Mouse (Mus musculus): ENCODE measurements around the gene Tmprss7. TPM values are rescaled to one million over a fixed set of nuclear protein-coding genes. Genes with fewer than 3 reads are reported as not detected.

Tmprss7 gene
- polyA plus RNA-seq, 1 experiment = not detected

DNA sequence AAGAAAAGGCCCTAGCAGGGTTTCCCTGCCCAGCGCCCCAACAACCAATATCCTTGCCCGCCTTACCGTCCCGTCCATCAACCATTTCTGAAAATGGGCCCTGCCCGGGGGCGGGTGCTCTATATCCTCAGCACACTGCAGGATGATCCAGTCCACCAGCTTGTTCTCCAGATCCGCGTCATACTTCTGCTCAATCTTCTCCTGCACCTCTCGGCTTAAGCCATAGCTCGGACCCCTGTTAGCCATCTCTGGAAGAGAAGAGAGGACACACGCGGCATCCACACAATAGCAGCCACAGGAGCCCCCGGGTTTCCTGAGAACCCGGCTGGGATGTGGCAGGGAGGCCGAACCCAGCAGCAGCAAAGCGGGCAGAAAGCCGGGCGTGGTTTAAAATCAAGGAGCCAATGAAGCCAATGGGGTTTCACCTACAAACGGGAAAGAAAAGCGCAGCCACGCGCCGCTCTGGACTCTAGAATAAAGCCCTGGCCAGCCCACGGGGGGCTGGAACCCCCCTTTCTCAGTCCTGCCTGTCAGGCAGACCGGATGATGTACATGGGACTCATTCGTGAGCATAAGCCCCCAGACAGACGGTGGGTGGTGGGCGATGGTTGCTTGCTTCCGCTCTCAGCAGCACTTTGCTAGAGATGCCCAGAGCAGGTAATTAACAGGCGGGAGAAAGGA is 30.7 kb upstream of the Tmprss7 start, which contains the start of gene Tagln3:
Tagln3 (minus strand) TSS at position 548 of the 681 bp plus-strand sequence.
- peak within 1 kb of the TSS; percentile 7; the same call in 1 of the 2 replicates for H3K27ac ChIP-seq (ENCODE audit: insufficient read depth, low read length)
- TF ChIP-seq CTCF (IDR thresholded peaks at IDR 0.05; ENCODE audit: low read depth, low read length) (no peak), POLR2A (IDR thresholded peaks at IDR 0.05; ENCODE audit: insufficient read depth, low read length) (no peak), EP300 (IDR thresholded peaks at IDR 0.05; ENCODE audit: insufficient read depth, low read depth, low read length) (no peak)
- H3K27me3 ChIP-seq (ENCODE audit: control insufficient read depth, insufficient read depth, low read length, poor library complexity, severe bottlenecking) = no peaks in the 10 kb centered on the region
- H3K36me3 ChIP-seq (ENCODE audit: control insufficient read depth, insufficient read depth, low read length, poor library complexity, severe bottlenecking) = no peaks in the 10 kb centered on the region
- H3K4me1 ChIP-seq (ENCODE audit: control insufficient read depth, insufficient read depth, low read length) = no peaks in the 10 kb centered on the region
- peak within 1 kb of the TSS; percentile 51 for H3K9ac ChIP-seq (ENCODE audit: low read depth, poor library complexity, severe bottlenecking)
- peak within 1 kb of the TSS; percentile 74 for H3K4me3 ChIP-seq (ENCODE audit: low read depth, low read length)
- H3K9me3 ChIP-seq (replicated peaks; ENCODE audit: control insufficient read depth, insufficient read depth, low read length, poor library complexity, severe bottlenecking) = no peaks in the 10 kb centered on the region

DNA sequence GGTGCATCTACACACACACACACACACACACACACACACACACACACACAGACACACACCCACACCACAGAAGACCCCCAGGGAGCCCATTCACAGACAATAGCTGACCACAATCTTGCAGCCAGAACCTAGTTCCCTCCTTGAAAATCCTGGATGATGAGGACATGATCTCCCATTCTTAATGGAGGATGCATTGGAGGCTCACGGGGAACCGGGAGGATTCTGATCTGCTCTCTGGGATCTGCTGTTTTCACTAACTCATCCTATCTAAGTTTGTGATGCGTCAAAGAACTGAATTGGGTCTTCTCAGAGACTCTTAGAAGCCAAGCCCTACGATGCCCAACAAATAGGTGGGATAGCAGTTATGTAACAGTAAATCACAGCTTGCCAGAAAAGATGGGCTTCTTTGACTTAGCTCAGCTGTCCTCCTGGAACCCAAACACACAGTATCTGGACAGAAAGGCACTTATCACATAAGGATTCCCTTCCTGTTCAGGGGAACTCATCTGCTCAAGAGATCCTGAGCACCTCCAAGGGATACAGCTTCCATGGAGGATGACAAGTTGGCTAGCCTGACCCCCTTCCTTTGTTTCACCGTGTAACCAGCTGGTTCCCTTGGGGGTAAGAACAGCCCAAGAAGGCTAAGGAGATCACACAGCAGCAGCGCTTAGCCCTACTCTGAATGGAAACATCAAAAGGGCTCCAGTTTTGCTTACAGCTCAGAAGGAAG is 29.9 kb upstream of the Tmprss7 start:
- H3K4me1 ChIP-seq (ENCODE audit: control insufficient read depth, insufficient read depth, low read length) = no peaks in the 10 kb centered on the region

DNA sequence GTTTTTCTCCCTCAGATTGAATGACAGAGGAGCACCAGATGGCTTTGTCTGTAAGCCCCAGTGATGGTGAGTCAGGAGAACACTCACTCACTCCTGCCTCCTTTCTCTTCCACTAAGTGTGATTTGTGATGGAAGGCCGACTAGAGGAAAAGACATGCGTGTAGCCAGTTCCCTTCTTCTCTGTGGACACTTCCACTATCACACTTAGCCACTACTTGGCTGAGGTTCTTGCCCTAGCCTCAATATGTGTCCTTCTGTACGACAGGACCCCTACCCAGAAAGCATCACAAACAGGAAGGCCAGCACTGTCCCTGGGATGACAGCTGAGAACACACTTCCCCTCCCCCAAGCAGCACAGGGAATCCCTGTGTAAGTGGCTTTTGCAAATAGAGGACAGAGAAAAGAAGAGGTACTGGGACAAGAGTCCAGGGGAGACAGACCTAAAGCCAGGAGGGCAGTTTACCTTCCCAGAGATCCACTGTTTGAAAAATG is 29.0 kb upstream of the Tmprss7 start:
- Histone ChIP-seq H3K36me3 (ENCODE audit: control insufficient read depth, insufficient read depth, low read length, poor library complexity, severe bottlenecking) (no peaks in the 10 kb centered on the region), H3K27ac (ENCODE audit: insufficient read depth, low read length) (no peak overlapping the region)

More for the DNA sequence above, 29.9 kb upstream of the Tmprss7 start:
- Histone ChIP-seq H3K4me3 (ENCODE audit: low read depth, low read length) (peak overlapping the region; percentile 74), H3K27me3 (ENCODE audit: control insufficient read depth, insufficient read depth, low read length, poor library complexity, severe bottlenecking) (no peaks in the 10 kb centered on the region), H3K9ac (ENCODE audit: low read depth, poor library complexity, severe bottlenecking) (peak overlapping the region; percentile 51), H3K36me3 (ENCODE audit: control insufficient read depth, insufficient read depth, low read length, poor library complexity, severe bottlenecking) (no peaks in the 10 kb centered on the region), H3K27ac (ENCODE audit: insufficient read depth, low read length) (no peak overlapping the region), H3K9me3 (replicated peaks; ENCODE audit: control insufficient read depth, insufficient read depth, low read length, poor library complexity, severe bottlenecking) (no peaks in the 10 kb centered on the region)
- no peak for TF ChIP-seq CTCF (IDR thresholded peaks at IDR 0.05; ENCODE audit: low read depth, low read length)
- TF ChIP-seq EP300 (IDR thresholded peaks at IDR 0.05; ENCODE audit: insufficient read depth, low read depth, low read length) = no peak
- no peak for TF ChIP-seq POLR2A (IDR thresholded peaks at IDR 0.05; ENCODE audit: insufficient read depth, low read length)

GRCm38 (mm10) chr16:45720022-45720630 is 26.7 kb upstream of the Tmprss7 start:
- H3K36me3 ChIP-seq (ENCODE audit: control insufficient read depth, insufficient read depth, low read length, poor library complexity, severe bottlenecking) = no peaks in the 10 kb centered on the region
- no peaks in the 10 kb centered on the region for H3K27me3 ChIP-seq (ENCODE audit: control insufficient read depth, insufficient read depth, low read length, poor library complexity, severe bottlenecking)
- TF ChIP-seq CTCF (IDR thresholded peaks at IDR 0.05; ENCODE audit: low read depth, low read length) = no peak
- TF ChIP-seq EP300 (IDR thresholded peaks at IDR 0.05; ENCODE audit: insufficient read depth, low read depth, low read length) = no peak
- H3K4me3 ChIP-seq (ENCODE audit: low read depth, low read length) = no peak overlapping the region
- no peaks in the 10 kb centered on the region for H3K9me3 ChIP-seq (replicated peaks; ENCODE audit: control insufficient read depth, insufficient read depth, low read length, poor library complexity, severe bottlenecking)
- no peak overlapping the region for H3K27ac ChIP-seq (ENCODE audit: insufficient read depth, low read length)
- H3K4me1 ChIP-seq (ENCODE audit: control insufficient read depth, insufficient read depth, low read length) = no peaks in the 10 kb centered on the region
- H3K9ac ChIP-seq (ENCODE audit: low read depth, poor library complexity, severe bottlenecking) = no peak overlapping the region

More for the DNA sequence above, 29.0 kb upstream of the Tmprss7 start:
- TF ChIP-seq POLR2A (IDR thresholded peaks at IDR 0.05; ENCODE audit: insufficient read depth, low read length) (no peak), CTCF (IDR thresholded peaks at IDR 0.05; ENCODE audit: low read depth, low read length) (no peak), EP300 (IDR thresholded peaks at IDR 0.05; ENCODE audit: insufficient read depth, low read depth, low read length) (no peak)
- Histone ChIP-seq H3K9me3 (replicated peaks; ENCODE audit: control insufficient read depth, insufficient read depth, low read length, poor library complexity, severe bottlenecking) (no peaks in the 10 kb centered on the region), H3K9ac (ENCODE audit: low read depth, poor library complexity, severe bottlenecking) (no peak overlapping the region), H3K4me3 (ENCODE audit: low read depth, low read length) (no peak overlapping the region), H3K27me3 (ENCODE audit: control insufficient read depth, insufficient read depth, low read length, poor library complexity, severe bottlenecking) (no peaks in the 10 kb centered on the region), H3K4me1 (ENCODE audit: control insufficient read depth, insufficient read depth, low read length) (no peaks in the 10 kb centered on the region)

DNA sequence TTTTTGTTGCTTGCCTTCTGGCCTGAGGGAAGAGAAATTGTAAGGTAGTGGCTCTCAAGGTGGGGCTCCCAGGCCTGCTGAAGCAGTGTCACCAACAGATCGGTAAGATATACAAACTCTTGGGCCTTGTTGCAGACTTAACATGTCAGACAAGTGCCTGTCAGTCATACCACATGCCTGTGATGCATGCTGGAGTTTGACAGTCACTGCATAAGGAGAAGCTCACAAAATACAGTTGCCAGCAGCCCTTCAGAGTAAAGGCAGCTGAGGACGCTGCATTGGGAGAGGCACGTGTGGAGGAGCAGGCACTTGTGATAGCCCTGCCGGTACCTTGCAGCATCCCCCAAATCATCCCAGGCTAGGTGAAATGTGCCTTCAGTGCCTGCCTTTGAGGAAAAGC is 24.8 kb upstream of the Tmprss7 start:
- Histone ChIP-seq H3K27ac (ENCODE audit: insufficient read depth, low read length) (no peak overlapping the region), H3K4me3 (ENCODE audit: low read depth, low read length) (no peak overlapping the region), H3K27me3 (ENCODE audit: control insufficient read depth, insufficient read depth, low read length, poor library complexity, severe bottlenecking) (no peaks in the 10 kb centered on the region), H3K36me3 (ENCODE audit: control insufficient read depth, insufficient read depth, low read length, poor library complexity, severe bottlenecking) (no peaks in the 10 kb centered on the region), H3K9me3 (replicated peaks; ENCODE audit: control insufficient read depth, insufficient read depth, low read length, poor library complexity, severe bottlenecking) (no peaks in the 10 kb centered on the region), H3K9ac (ENCODE audit: low read depth, poor library complexity, severe bottlenecking) (no peak overlapping the region), H3K4me1 (ENCODE audit: control insufficient read depth, insufficient read depth, low read length) (no peaks in the 10 kb centered on the region)
- TF ChIP-seq CTCF (IDR thresholded peaks at IDR 0.05; ENCODE audit: low read depth, low read length) = no peak
